Mouse (Mus musculus): ENCODE measurements around the gene Cwc22. TPM values are rescaled to one million over a fixed set of nuclear protein-coding genes. Genes with fewer than 3 reads are reported as not detected.

Cwc22 gene
- polyA plus RNA-seq, 1 experiment from 2014 or later: 27.4 TPM

- H3K4me3 ChIP-seq (replicated peaks; ENCODE audit: low read length): no peak overlapping the region
- no peak overlapping the region for H3K4me2 ChIP-seq (ENCODE audit: low read length)
- H3K27me3 ChIP-seq (replicated peaks; ENCODE audit: control insufficient read depth, insufficient read depth, low read length): no peaks in the 10 kb centered on the region
- H3K9ac ChIP-seq (replicated peaks; ENCODE audit: low read depth, low read length): no peak overlapping the region
- no peak for ATAC-seq
- H3K27ac ChIP-seq (ENCODE audit: low read length): no peak overlapping the region
- no peaks in the 10 kb centered on the region for H3K36me3 ChIP-seq (ENCODE audit: control insufficient read depth, insufficient read depth)
- no peaks in the 10 kb centered on the region for H3K4me1 ChIP-seq (replicated peaks; ENCODE audit: control insufficient read depth, insufficient read depth, low read length)
- 93% methylated on average over 2 of the region's 2 CpGs for WGBS
- no peaks in the 10 kb centered on the region for H3K9me3 ChIP-seq (ENCODE audit: control insufficient read depth, low read length)
Measured at GRCm38 (mm10) chr2:77972541-77972940, 26.4 kb upstream of the Cwc22 start.

DNA sequence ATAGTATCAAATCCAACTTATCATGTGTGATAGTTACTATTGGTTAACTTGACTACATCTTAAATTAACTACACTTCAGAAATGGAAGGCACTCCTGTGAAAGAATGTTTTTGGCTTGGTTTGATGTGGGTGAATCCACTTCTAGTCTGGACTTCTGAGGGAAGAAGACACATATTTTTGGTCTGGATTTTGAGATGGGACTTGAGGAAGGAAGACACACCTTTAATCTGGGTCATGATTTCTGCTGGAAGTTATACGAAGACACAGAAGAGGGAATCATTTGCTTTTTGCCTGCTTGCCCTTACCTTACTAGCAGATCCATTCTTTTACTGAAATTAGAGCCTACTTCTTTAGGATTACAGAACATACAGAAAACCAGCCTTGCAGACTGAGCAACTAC is 25.7 kb upstream of the Cwc22 start:
- WGBS: 85% methylated on average over 1 of the region's 1 CpGs
- no peak overlapping the region for H3K27ac ChIP-seq (ENCODE audit: low read length)
- H3K4me2 ChIP-seq (ENCODE audit: low read length): no peak overlapping the region
- H3K9ac ChIP-seq (replicated peaks; ENCODE audit: low read depth, low read length): no peak overlapping the region
- H3K4me3 ChIP-seq (replicated peaks; ENCODE audit: low read length): no peak overlapping the region
- no peaks in the 10 kb centered on the region for H3K9me3 ChIP-seq (ENCODE audit: control insufficient read depth, low read length)
- ATAC-seq: no peak
- H3K4me1 ChIP-seq (replicated peaks; ENCODE audit: control insufficient read depth, insufficient read depth, low read length): no peaks in the 10 kb centered on the region
- no peaks in the 10 kb centered on the region for H3K27me3 ChIP-seq (replicated peaks; ENCODE audit: control insufficient read depth, insufficient read depth, low read length)
- no peaks in the 10 kb centered on the region for H3K36me3 ChIP-seq (ENCODE audit: control insufficient read depth, insufficient read depth)

DNA sequence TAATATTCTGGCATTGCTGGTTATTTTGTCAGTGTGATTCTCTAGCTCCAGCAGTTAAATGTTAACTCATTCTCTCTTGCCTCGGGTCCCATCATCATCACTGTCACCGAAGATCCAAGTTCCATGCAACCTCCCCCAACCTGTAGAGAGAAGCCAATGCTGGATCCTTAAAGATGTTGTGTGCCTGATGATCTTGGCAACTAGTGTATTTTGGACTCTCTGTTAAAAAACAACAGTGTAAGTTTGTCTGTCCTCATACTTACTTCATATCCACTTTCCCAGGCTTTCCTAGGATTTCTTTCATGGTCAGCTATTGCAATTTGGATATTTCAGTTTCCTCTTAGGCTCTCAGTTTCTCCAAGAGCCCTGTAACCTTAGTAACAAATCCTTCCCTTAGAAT is 25.2 kb upstream of the Cwc22 start:
- no peak overlapping the region for H3K27ac ChIP-seq (ENCODE audit: low read length)
- H3K9me3 ChIP-seq (ENCODE audit: control insufficient read depth, low read length): no peaks in the 10 kb centered on the region
- no peak overlapping the region for H3K9ac ChIP-seq (replicated peaks; ENCODE audit: low read depth, low read length)
- no peaks in the 10 kb centered on the region for H3K36me3 ChIP-seq (ENCODE audit: control insufficient read depth, insufficient read depth)
- H3K4me1 ChIP-seq (replicated peaks; ENCODE audit: control insufficient read depth, insufficient read depth, low read length): no peaks in the 10 kb centered on the region
- H3K27me3 ChIP-seq (replicated peaks; ENCODE audit: control insufficient read depth, insufficient read depth, low read length): no peaks in the 10 kb centered on the region
- WGBS: 88% methylated on average over 2 of the region's 2 CpGs
- H3K4me2 ChIP-seq (ENCODE audit: low read length): no peak overlapping the region
- ATAC-seq: no peak
- no peak overlapping the region for H3K4me3 ChIP-seq (replicated peaks; ENCODE audit: low read length)

- H3K9me3 ChIP-seq (ENCODE audit: control insufficient read depth, low read length): no peaks in the 10 kb centered on the region
- ATAC-seq: no peak
- no peaks in the 10 kb centered on the region for H3K36me3 ChIP-seq (ENCODE audit: control insufficient read depth, insufficient read depth)
- 84% methylated on average over 3 of the region's 3 CpGs for WGBS
- no peak overlapping the region for H3K27ac ChIP-seq (ENCODE audit: low read length)
- no peak overlapping the region for H3K4me3 ChIP-seq (replicated peaks; ENCODE audit: low read length)
- no peaks in the 10 kb centered on the region for H3K27me3 ChIP-seq (replicated peaks; ENCODE audit: control insufficient read depth, insufficient read depth, low read length)
- H3K4me2 ChIP-seq (ENCODE audit: low read length): no peak overlapping the region
- no peaks in the 10 kb centered on the region for H3K4me1 ChIP-seq (replicated peaks; ENCODE audit: control insufficient read depth, insufficient read depth, low read length)
- no peak overlapping the region for H3K9ac ChIP-seq (replicated peaks; ENCODE audit: low read depth, low read length)
Measured at GRCm38 (mm10) chr2:77970556-77970955, 24.4 kb upstream of the Cwc22 start.

- no peaks in the 10 kb centered on the region for H3K4me1 ChIP-seq (replicated peaks; ENCODE audit: control insufficient read depth, insufficient read depth, low read length)
- no peak overlapping the region for H3K27ac ChIP-seq (ENCODE audit: low read length)
- no peaks in the 10 kb centered on the region for H3K9me3 ChIP-seq (ENCODE audit: control insufficient read depth, low read length)
- 95% methylated on average over 4 of the region's 4 CpGs for WGBS
- H3K27me3 ChIP-seq (replicated peaks; ENCODE audit: control insufficient read depth, insufficient read depth, low read length): no peaks in the 10 kb centered on the region
- no peak overlapping the region for H3K4me3 ChIP-seq (replicated peaks; ENCODE audit: low read length)
- H3K4me2 ChIP-seq (ENCODE audit: low read length): no peak overlapping the region
- H3K9ac ChIP-seq (replicated peaks; ENCODE audit: low read depth, low read length): no peak overlapping the region
- H3K36me3 ChIP-seq (ENCODE audit: control insufficient read depth, insufficient read depth): no peaks in the 10 kb centered on the region
- ATAC-seq: no peak
Measured at GRCm38 (mm10) chr2:77969956-77970355, 23.8 kb upstream of the Cwc22 start.

- WGBS: 98% methylated on average over 3 of the region's 3 CpGs
- H3K4me3 ChIP-seq (replicated peaks; ENCODE audit: low read length): no peak overlapping the region
- no peak overlapping the region for H3K9ac ChIP-seq (replicated peaks; ENCODE audit: low read depth, low read length)
- no peak overlapping the region for H3K27ac ChIP-seq (ENCODE audit: low read length)
- no peaks in the 10 kb centered on the region for H3K9me3 ChIP-seq (ENCODE audit: control insufficient read depth, low read length)
- H3K4me1 ChIP-seq (replicated peaks; ENCODE audit: control insufficient read depth, insufficient read depth, low read length): no peaks in the 10 kb centered on the region
- no peak overlapping the region for H3K4me2 ChIP-seq (ENCODE audit: low read length)
- no peaks in the 10 kb centered on the region for H3K36me3 ChIP-seq (ENCODE audit: control insufficient read depth, insufficient read depth)
- no peak for ATAC-seq
- H3K27me3 ChIP-seq (replicated peaks; ENCODE audit: control insufficient read depth, insufficient read depth, low read length): no peaks in the 10 kb centered on the region
Measured at GRCm38 (mm10) chr2:77962450-77963193, 16.4 kb upstream of the Cwc22 start.

- Histone ChIP-seq H3K27me3 (replicated peaks; ENCODE audit: control insufficient read depth, insufficient read depth, low read length) (no peaks in the 10 kb centered on the region), H3K4me2 (ENCODE audit: low read length) (no peak overlapping the region), H3K9ac (replicated peaks; ENCODE audit: low read depth, low read length) (no peak overlapping the region), H3K27ac (ENCODE audit: low read length) (no peak overlapping the region), H3K36me3 (ENCODE audit: control insufficient read depth, insufficient read depth) (no peaks in the 10 kb centered on the region), H3K4me3 (replicated peaks; ENCODE audit: low read length) (no peak overlapping the region), H3K4me1 (replicated peaks; ENCODE audit: control insufficient read depth, insufficient read depth, low read length) (no peaks in the 10 kb centered on the region), H3K9me3 (ENCODE audit: control insufficient read depth, low read length) (no peaks in the 10 kb centered on the region)
- no peak for ATAC-seq
- 54% methylated on average over 1 of the region's 1 CpGs for WGBS
Measured at GRCm38 (mm10) chr2:77961256-77961655, 15.1 kb upstream of the Cwc22 start.

GRCm38 (mm10) chr2:77960711-77961110 is 14.5 kb upstream of the Cwc22 start:
- Histone ChIP-seq H3K9me3 (ENCODE audit: control insufficient read depth, low read length) (no peaks in the 10 kb centered on the region), H3K27me3 (replicated peaks; ENCODE audit: control insufficient read depth, insufficient read depth, low read length) (no peaks in the 10 kb centered on the region), H3K27ac (ENCODE audit: low read length) (no peak overlapping the region), H3K4me3 (replicated peaks; ENCODE audit: low read length) (no peak overlapping the region), H3K4me1 (replicated peaks; ENCODE audit: control insufficient read depth, insufficient read depth, low read length) (no peaks in the 10 kb centered on the region), H3K9ac (replicated peaks; ENCODE audit: low read depth, low read length) (no peak overlapping the region), H3K36me3 (ENCODE audit: control insufficient read depth, insufficient read depth) (no peaks in the 10 kb centered on the region), H3K4me2 (ENCODE audit: low read length) (no peak overlapping the region)
- no peak for ATAC-seq
- WGBS: 93% methylated on average over 3 of the region's 3 CpGs

GRCm38 (mm10) chr2:77959341-77959740 is 13.2 kb upstream of the Cwc22 start:
- H3K27me3 ChIP-seq (replicated peaks; ENCODE audit: control insufficient read depth, insufficient read depth, low read length): no peaks in the 10 kb centered on the region
- H3K9ac ChIP-seq (replicated peaks; ENCODE audit: low read depth, low read length): no peak overlapping the region
- H3K4me1 ChIP-seq (replicated peaks; ENCODE audit: control insufficient read depth, insufficient read depth, low read length): no peaks in the 10 kb centered on the region
- H3K36me3 ChIP-seq (ENCODE audit: control insufficient read depth, insufficient read depth): no peaks in the 10 kb centered on the region
- ATAC-seq: no peak
- H3K4me2 ChIP-seq (ENCODE audit: low read length): no peak overlapping the region
- H3K9me3 ChIP-seq (ENCODE audit: control insufficient read depth, low read length): no peaks in the 10 kb centered on the region
- no peak overlapping the region for H3K27ac ChIP-seq (ENCODE audit: low read length)
- no peak overlapping the region for H3K4me3 ChIP-seq (replicated peaks; ENCODE audit: low read length)
- 90% methylated on average over 1 of the region's 1 CpGs for WGBS

GRCm38 (mm10) chr2:77951415-77951913 is 5.3 kb upstream of the Cwc22 start:
- no peak for ATAC-seq
- 92% methylated on average over 6 of the region's 6 CpGs for WGBS
- H3K4me3 ChIP-seq (replicated peaks; ENCODE audit: low read length): no peak overlapping the region
- H3K4me2 ChIP-seq (ENCODE audit: low read length): no peak overlapping the region
- H3K4me1 ChIP-seq (replicated peaks; ENCODE audit: control insufficient read depth, insufficient read depth, low read length): no peaks in the 10 kb centered on the region
- no peaks in the 10 kb centered on the region for H3K9me3 ChIP-seq (ENCODE audit: control insufficient read depth, low read length)
- no peaks in the 10 kb centered on the region for H3K36me3 ChIP-seq (ENCODE audit: control insufficient read depth, insufficient read depth)
- H3K27me3 ChIP-seq (replicated peaks; ENCODE audit: control insufficient read depth, insufficient read depth, low read length): no peaks in the 10 kb centered on the region
- H3K27ac ChIP-seq (ENCODE audit: low read length): no peak overlapping the region
- H3K9ac ChIP-seq (replicated peaks; ENCODE audit: low read depth, low read length): no peak overlapping the region
